Comparison of ENCODE assay signal across 17 mouse cellular contexts in genomic region chr5:103906173-103906572, GRCm38 (mm10).
"Had no signal": no experiment of that assay in that cellular context is flagged by ENCODE, and none has a peak within 500 bp of the region (broad histone marks: within the 10 kb centered on the region; RNA-seq: fewer than 3 reads in every experiment).

No protein-coding gene starts in this region.

- DNase-seq: midbrain, embryonic 14.5 days; retina, postnatal 1 day; right cerebral cortex, adult 18-20 months; right cerebral cortex, postnatal 25 days; right cerebral cortex, postnatal 4 days; spleen, adult 18-20 months; thymus, adult 18-20 months; thymus, postnatal 14 days; thymus, postnatal 36 days had no signal

- H3K4me2 ChIP-seq: liver, embryonic 12.5 days; midbrain, embryonic 12.5 days; neural tube, embryonic 13.5 days; neural tube, embryonic 15.5 days had no signal

- H3K36me3 ChIP-seq: liver, embryonic 12.5 days; midbrain, embryonic 10.5 days; midbrain, embryonic 12.5 days; neural tube, embryonic 13.5 days; neural tube, embryonic 15.5 days had no signal

- H3K4me3 ChIP-seq: liver, embryonic 12.5 days; midbrain, embryonic 10.5 days; midbrain, embryonic 12.5 days; myocyte; neural tube, embryonic 13.5 days; neural tube, embryonic 15.5 days had no signal

- ATAC-seq: liver, embryonic 12.5 days; midbrain, embryonic 16.5 days had no signal

- H3K9ac ChIP-seq: liver, embryonic 12.5 days; liver, embryonic 14.5 days; midbrain, embryonic 12.5 days; neural tube, embryonic 13.5 days; neural tube, embryonic 15.5 days had no signal

- H3K27ac ChIP-seq: liver, embryonic 12.5 days; liver, embryonic 14.5 days; midbrain, embryonic 10.5 days; midbrain, embryonic 12.5 days; neural tube, embryonic 13.5 days; neural tube, embryonic 15.5 days had no signal

- H3K9me3 ChIP-seq: liver, embryonic 12.5 days; midbrain, embryonic 10.5 days; midbrain, embryonic 12.5 days; neural tube, embryonic 13.5 days; neural tube, embryonic 15.5 days had no signal

- H3K27me3 ChIP-seq: midbrain, embryonic 12.5 days; neural tube, embryonic 15.5 days had no signal
